ENCODE assay signal across 17 mouse cellular contexts in the genomic region with DNA sequence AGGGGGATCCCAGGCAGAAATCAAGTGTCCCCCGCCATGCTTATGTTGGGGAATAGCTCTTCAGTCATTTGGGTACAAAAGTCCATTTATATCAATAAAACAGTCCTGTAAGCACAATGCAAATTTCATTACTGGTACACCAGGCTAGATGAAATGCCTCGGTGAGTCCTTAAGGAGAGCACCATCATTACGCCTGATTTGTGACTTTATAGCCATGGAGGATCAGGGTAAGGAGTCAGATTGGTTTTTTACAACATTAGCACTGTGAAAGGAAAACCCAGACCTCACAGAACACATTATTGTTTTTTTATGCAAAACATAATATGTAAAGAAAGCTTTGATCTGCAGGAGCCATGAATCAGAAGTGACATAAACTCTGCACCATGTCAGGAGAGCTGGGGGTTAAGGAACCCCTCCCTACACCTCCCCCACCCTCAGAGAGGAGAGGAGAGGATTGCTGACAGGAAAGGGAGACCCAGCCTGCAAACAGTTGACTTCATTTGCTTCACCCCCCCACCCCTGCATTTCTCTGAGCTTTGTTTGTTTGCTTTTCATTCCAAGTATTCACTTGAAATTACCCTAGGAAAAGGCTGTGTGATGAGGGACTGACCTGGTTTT.
"Had no signal": no experiment of that assay in that cellular context is flagged by ENCODE, and none has a peak within 500 bp of the region (broad histone marks: within the 10 kb centered on the region; RNA-seq: fewer than 3 reads in every experiment).

No protein-coding gene starts in this region.

- H3K9ac ChIP-seq: liver, embryonic 15.5 days; stomach, embryonic 15.5 days had no signal

- ATAC-seq: inflammation-experienced regulatory T-cells, adult 6 months; intestine, postnatal 0 days; lung, postnatal 0 days had no signal

- H3K9me3 ChIP-seq: limb, embryonic 10.5 days; liver, embryonic 15.5 days; midbrain, embryonic 10.5 days; stomach, embryonic 15.5 days had no signal

- H3K36me3 ChIP-seq: limb, embryonic 10.5 days; liver, embryonic 15.5 days; midbrain, embryonic 10.5 days; stomach, embryonic 15.5 days had no signal

- DNase-seq: kidney, adult 8-10 months; lung, adult 2 months; lung, postnatal 36 days; midbrain, embryonic 14.5 days; retina, postnatal 1 day; right cerebral cortex, postnatal 4 days; spleen, adult 18-20 months; thymus, postnatal 36 days had no signal

- H3K27ac ChIP-seq: left cerebral cortex, adult 2 months; limb, embryonic 10.5 days; liver, embryonic 15.5 days; midbrain, embryonic 10.5 days; stomach, embryonic 15.5 days had no signal

- H3K27me3 ChIP-seq: liver, embryonic 15.5 days; stomach, embryonic 15.5 days had no signal

- H3K4me3 ChIP-seq: left cerebral cortex, adult 2 months; limb, embryonic 10.5 days; liver, embryonic 15.5 days; midbrain, embryonic 10.5 days; stomach, embryonic 15.5 days had no signal

- H3K4me2 ChIP-seq: liver, embryonic 11.5 days; liver, embryonic 15.5 days; stomach, embryonic 15.5 days had no signal

- H3K4me1 ChIP-seq: liver, embryonic 15.5 days; stomach, embryonic 15.5 days had no signal
